Mouse (Mus musculus) limb, embryonic 13.5 days (tissue): ENCODE results near the gene Ctsk. TPM values are rescaled to one million over a fixed set of nuclear protein-coding genes. Genes with fewer than 3 reads are reported as not detected.

Experiments
- ATAC-seq: fragments of 200-750 bp; cut with Nextera tagmentation; 2 replicates; pipeline ENCODE4 v1.8.0; 2017; ENCODE audit warnings: low read depth, moderate number of reproducible peaks, moderate TSS enrichment; ENCODE audit not compliant: low FRiP score
- H3K27ac ChIP-seq: fragments of 300-500 bp; sonication (generic); 2 replicates; pipeline ENCODE4 v1.5.1; 2015; ENCODE audit warnings: inconsistent platforms, mild to moderate bottlenecking, moderate library complexity
- H3K27me3 ChIP-seq: fragments of 300-500 bp; sonication (generic); 2 replicates; pipeline ENCODE4 v1.6.1; 2015; ENCODE audit warnings: mild to moderate bottlenecking, inconsistent platforms
- H3K36me3 ChIP-seq: fragments of 300-500 bp; sonication (generic); 2 replicates; pipeline ENCODE4 v1.6.1; 2015; ENCODE audit warnings: inconsistent platforms, mild to moderate bottlenecking, moderate library complexity
- H3K4me1 ChIP-seq: fragments of 300-500 bp; sonication (generic); 2 replicates; pipeline ENCODE4 v1.6.1; 2015; ENCODE audit warnings: inconsistent platforms
- H3K4me2 ChIP-seq: fragments of 300-500 bp; sonication (generic); replicated peaks from 2 replicates; pipeline ENCODE4 v1.6.1; 2015; ENCODE audit warnings: inconsistent platforms, mild to moderate bottlenecking, moderate library complexity
- H3K4me3 ChIP-seq: fragments of 300-500 bp; sonication (generic); 2 replicates; pipeline ENCODE4 v1.5.1; 2015; ENCODE audit warnings: moderate library complexity, mild to moderate bottlenecking, inconsistent platforms
- H3K9ac ChIP-seq: fragments of 300-500 bp; sonication (generic); 2 replicates; pipeline ENCODE4 v1.6.1; 2015; ENCODE audit warnings: mild to moderate bottlenecking, inconsistent platforms
- H3K9me3 ChIP-seq: fragments of 300-500 bp; sonication (generic); 2 replicates; pipeline ENCODE4 v1.6.1; 2016; ENCODE audit warnings: inconsistent platforms
- WGBS: fragments of 180-500 bp; shearing (Covaris S2); methylation state at CpG from one replicate; pipeline ENCODE4 v1.1.7; 2015; 5-methylcytosine and 5-hydroxymethylcytosine counted together
- polyA plus RNA-seq: library from polyadenylated mRNA; unstranded; fragments of >200 nt; fragmentation: Nextera tagmentation; extraction: Ambion mirVana; gene quantifications from 2 replicates; pipeline ENCODE4 v1.2.1, GENCODE M21; 2015

Ctsk gene
- 32.7 and 37.8 TPM in 2 replicates for polyA plus RNA-seq

GRCm38 (mm10) chr3:95499024-95499423 lies at the start of gene Ctsk:
Ctsk (plus strand) TSS chr3:95499256.
- Histone ChIP-seq H3K9me3 (no peaks in the 10 kb centered on the region), H3K4me2 (peak within 1 kb of the TSS; percentile 60), H3K4me1 (peaks cover 21% of the 10 kb centered on the region), H3K27me3 (no peaks in the 10 kb centered on the region), H3K36me3 (peaks cover 30% of the 10 kb centered on the region), H3K4me3 (peak within 1 kb of the TSS; percentile 36), H3K27ac (peak within 1 kb of the TSS; percentile 77), H3K9ac (peak within 1 kb of the TSS; percentile 57)
- no peak for ATAC-seq
- 48% methylated on average over 7 of the region's 7 CpGs for WGBS

- 62% methylated on average over 1 of the region's 1 CpGs for WGBS
These were observed 48.6 kb upstream of the Ctsk start for GRCm38 (mm10) chr3:95450408-95450807.

GRCm38 (mm10) chr3:95450915-95451314 lies 48.1 kb upstream of the Ctsk start:
- Histone ChIP-seq H3K9ac (no peak overlapping the region), H3K9me3 (no peaks in the 10 kb centered on the region), H3K4me1 (no peaks in the 10 kb centered on the region), H3K36me3 (peaks cover 47% of the 10 kb centered on the region), H3K27ac (no peak overlapping the region), H3K27me3 (no peaks in the 10 kb centered on the region), H3K4me2 (no peak overlapping the region), H3K4me3 (no peak overlapping the region)
- ATAC-seq, result no peak
- 95% methylated on average over 3 of the region's 3 CpGs for WGBS

More at GRCm38 (mm10) chr3:95450408-95450807, 48.6 kb upstream of the Ctsk start:
- no peak for ATAC-seq
- no peak overlapping the region for H3K4me3 ChIP-seq
- no peak overlapping the region for H3K27ac ChIP-seq
- H3K9ac ChIP-seq, result no peak overlapping the region
- peaks cover 47% of the 10 kb centered on the region for H3K36me3 ChIP-seq
- H3K4me2 ChIP-seq, result no peak overlapping the region
- H3K27me3 ChIP-seq, result no peaks in the 10 kb centered on the region
- no peaks in the 10 kb centered on the region for H3K9me3 ChIP-seq
- H3K4me1 ChIP-seq, result peaks cover 4% of the 10 kb centered on the region; the same call in 1 of the 2 replicates

- H3K4me2 ChIP-seq, result no peak overlapping the region
- no peak overlapping the region for H3K4me3 ChIP-seq
- H3K27me3 ChIP-seq, result no peaks in the 10 kb centered on the region
- H3K27ac ChIP-seq, result no peak overlapping the region
- H3K4me1 ChIP-seq, result no peaks in the 10 kb centered on the region
- H3K36me3 ChIP-seq, result peaks cover 53% of the 10 kb centered on the region
- no peaks in the 10 kb centered on the region for H3K9me3 ChIP-seq
- ATAC-seq, result no peak
- 99% methylated on average over 5 of the region's 5 CpGs for WGBS
- H3K9ac ChIP-seq, result no peak overlapping the region
These were observed 42.7 kb upstream of the Ctsk start for GRCm38 (mm10) chr3:95456367-95456766.

- Histone ChIP-seq H3K9me3 (no peaks in the 10 kb centered on the region), H3K27ac (no peak overlapping the region), H3K4me3 (no peak overlapping the region), H3K9ac (no peak overlapping the region), H3K4me1 (no peaks in the 10 kb centered on the region), H3K4me2 (no peak overlapping the region), H3K27me3 (no peaks in the 10 kb centered on the region), H3K36me3 (peaks cover 53% of the 10 kb centered on the region)
- 87% methylated on average over 3 of the region's 3 CpGs for WGBS
- no peak for ATAC-seq
These were observed 41.3 kb upstream of the Ctsk start for GRCm38 (mm10) chr3:95457758-95458157.

GRCm38 (mm10) chr3:95459381-95459780 lies 39.7 kb upstream of the Ctsk start:
- ATAC-seq, result no peak

GRCm38 (mm10) chr3:95463852-95464251 lies 35.2 kb upstream of the Ctsk start:
- no peak overlapping the region for H3K9ac ChIP-seq
- no peak overlapping the region for H3K27ac ChIP-seq
- no peak for ATAC-seq
- H3K4me2 ChIP-seq, result no peak overlapping the region
- no peaks in the 10 kb centered on the region for H3K4me1 ChIP-seq
- no peaks in the 10 kb centered on the region for H3K27me3 ChIP-seq
- peaks cover 52% of the 10 kb centered on the region for H3K36me3 ChIP-seq
- no peaks in the 10 kb centered on the region for H3K9me3 ChIP-seq
- no peak overlapping the region for H3K4me3 ChIP-seq

More at GRCm38 (mm10) chr3:95459381-95459780, 39.7 kb upstream of the Ctsk start:
- no peaks in the 10 kb centered on the region for H3K27me3 ChIP-seq
- H3K4me1 ChIP-seq, result no peaks in the 10 kb centered on the region
- H3K9ac ChIP-seq, result no peak overlapping the region
- H3K4me3 ChIP-seq, result no peak overlapping the region
- no peak overlapping the region for H3K4me2 ChIP-seq
- WGBS, result 71% methylated on average over 1 of the region's 1 CpGs
- H3K36me3 ChIP-seq, result peaks cover 39% of the 10 kb centered on the region
- no peak overlapping the region for H3K27ac ChIP-seq
- H3K9me3 ChIP-seq, result no peaks in the 10 kb centered on the region

- ATAC-seq, result no peak
- Histone ChIP-seq H3K9ac (no peak overlapping the region), H3K36me3 (peaks cover 84% of the 10 kb centered on the region), H3K9me3 (no peaks in the 10 kb centered on the region), H3K4me3 (no peak overlapping the region), H3K4me2 (no peak overlapping the region), H3K27me3 (no peaks in the 10 kb centered on the region), H3K4me1 (no peaks in the 10 kb centered on the region), H3K27ac (no peak overlapping the region)
- WGBS, result 97% methylated on average over 1 of the region's 1 CpGs
These were observed 20.1 kb upstream of the Ctsk start for GRCm38 (mm10) chr3:95478966-95479365.

GRCm38 (mm10) chr3:95486421-95486820 lies 12.6 kb upstream of the Ctsk start:
- ATAC-seq, result no peak
- Histone ChIP-seq H3K27me3 (no peaks in the 10 kb centered on the region), H3K4me1 (no peaks in the 10 kb centered on the region), H3K27ac (no peak overlapping the region), H3K4me2 (no peak overlapping the region), H3K9ac (no peak overlapping the region), H3K36me3 (peaks cover 79% of the 10 kb centered on the region), H3K4me3 (no peak overlapping the region), H3K9me3 (no peaks in the 10 kb centered on the region)
- WGBS, result 91% methylated on average over 2 of the region's 2 CpGs

- H3K9ac ChIP-seq, result no peak overlapping the region
- ATAC-seq, result no peak
- H3K4me1 ChIP-seq, result no peaks in the 10 kb centered on the region
- H3K9me3 ChIP-seq, result no peaks in the 10 kb centered on the region
- H3K4me3 ChIP-seq, result no peak overlapping the region
- H3K27me3 ChIP-seq, result no peaks in the 10 kb centered on the region
- no peak overlapping the region for H3K27ac ChIP-seq
- H3K36me3 ChIP-seq, result peaks cover 84% of the 10 kb centered on the region
- WGBS, result 94% methylated on average over 3 of the region's 3 CpGs
- no peak overlapping the region for H3K4me2 ChIP-seq
These were observed 10.4 kb upstream of the Ctsk start for GRCm38 (mm10) chr3:95488679-95489078.

- Histone ChIP-seq H3K4me2 (no peak overlapping the region), H3K27me3 (no peaks in the 10 kb centered on the region), H3K27ac (no peak overlapping the region), H3K9me3 (no peaks in the 10 kb centered on the region), H3K4me3 (no peak overlapping the region), H3K36me3 (peaks cover 90% of the 10 kb centered on the region), H3K4me1 (no peaks in the 10 kb centered on the region), H3K9ac (no peak overlapping the region)
- no peak for ATAC-seq
- 89% methylated on average over 2 of the region's 2 CpGs for WGBS
These were observed 8.8 kb upstream of the Ctsk start for GRCm38 (mm10) chr3:95490238-95490637.

- Histone ChIP-seq H3K9ac (no peak overlapping the region), H3K4me1 (peaks cover 9% of the 10 kb centered on the region), H3K9me3 (no peaks in the 10 kb centered on the region), H3K27me3 (no peaks in the 10 kb centered on the region), H3K4me2 (no peak overlapping the region), H3K27ac (no peak overlapping the region), H3K4me3 (no peak overlapping the region), H3K36me3 (peaks cover 72% of the 10 kb centered on the region)
- WGBS, result 34% methylated on average over 6 of the region's 6 CpGs
- ATAC-seq, result no peak
These were observed 4.7 kb upstream of the Ctsk start for GRCm38 (mm10) chr3:95494342-95494741.

GRCm38 (mm10) chr3:95498229-95498628 lies 827 bp upstream of the Ctsk start:
- Histone ChIP-seq H3K27me3 (no peaks in the 10 kb centered on the region), H3K9ac (no peak overlapping the region), H3K36me3 (peaks cover 37% of the 10 kb centered on the region), H3K4me2 (no peak overlapping the region), H3K9me3 (no peaks in the 10 kb centered on the region), H3K4me3 (no peak overlapping the region), H3K4me1 (peaks cover 21% of the 10 kb centered on the region), H3K27ac (no peak overlapping the region)
- no peak for ATAC-seq
- WGBS, result 90% methylated on average over 2 of the region's 2 CpGs
